Mouse (Mus musculus): ENCODE data around the gene Aldh1a7. TPM values are rescaled to one million over a fixed set of nuclear protein-coding genes. Genes with fewer than 3 reads are reported as not detected.

The Aldh1a7 gene
- total RNA-seq (2023) = not detected in 4 replicates

DNA sequence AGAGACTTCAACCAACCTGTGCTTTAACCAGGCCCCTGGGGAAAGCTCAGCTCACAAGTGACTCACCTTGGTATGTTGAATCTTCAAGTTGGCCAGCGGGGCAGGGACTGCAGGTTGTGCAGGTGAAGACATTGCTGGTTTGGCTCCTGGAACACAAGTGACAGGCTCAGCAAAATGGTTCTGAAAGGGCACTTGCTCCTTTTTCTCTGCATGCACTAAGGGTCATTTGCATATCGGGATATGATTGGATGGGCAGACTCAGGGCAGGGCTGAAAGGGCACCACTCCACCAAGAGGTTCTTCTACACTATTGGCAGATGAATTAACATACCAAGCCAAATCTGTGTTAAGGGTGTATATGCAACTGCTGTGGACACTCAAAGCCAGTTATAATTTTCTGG lies at the start of gene Aldh1a7:
TSS of gene Aldh1a7 (minus strand) at position 182 of the 400 bp plus-strand sequence.

Other genes with a start within 250 kb of the Aldh1a7 start
- 0.38 TPM in 1 of 4 replicates, not detected in the others for gene Aldh1a1, start 234.8 kb downstream of the Aldh1a7 start, total RNA-seq (2023)
- 0.24 TPM in 1 of 4 replicates, not detected in the others for gene Tmc1, start 226.6 kb upstream of the Aldh1a7 start, total RNA-seq (2023)

Data from B cell, adult 62 days (primary cell).